Mouse (Mus musculus): ENCODE results near the gene Gm12789. TPM values are rescaled to one million over a fixed set of nuclear protein-coding genes. Genes with fewer than 3 reads are reported as not detected.
"Not testable (repeated sequence)": the region's sequence is repeated elsewhere in the genome, so short reads cannot be mapped to it uniquely, and the experiment has no call there.

Gene Gm12789
- total RNA-seq (2021) = not detected

DNA sequence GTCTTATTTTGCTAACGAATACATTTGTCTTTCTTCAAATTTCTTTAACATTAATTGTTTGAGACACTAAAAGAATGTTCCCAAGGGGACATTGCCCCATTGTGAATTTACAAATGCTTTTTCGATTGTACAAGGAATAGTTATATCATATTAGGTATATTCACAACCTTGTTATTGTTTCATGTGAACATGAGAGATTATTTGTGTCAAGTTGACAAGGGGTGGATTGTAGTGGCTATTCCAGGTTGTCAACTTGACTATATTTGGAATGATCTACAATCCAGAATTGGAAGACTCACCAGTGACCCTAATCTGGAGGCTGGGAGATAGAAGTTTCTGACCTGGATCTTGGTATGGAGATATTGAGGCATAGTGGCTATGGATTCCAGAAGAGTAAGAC lies at the start of gene Gm12789:
Gm12789 (plus strand) TSS at position 301 of the 400 bp plus-strand sequence.
- DNase-seq (ENCODE audit: low spot score); intact Hi-C loops (cut with DNase I): not testable (repeated sequence)

GRCm38 (mm10) chr4:101940107-101940506 lies 46.3 kb upstream of the Gm12789 start, which contains the start of gene Gm12794:
Gene Gm12794 (plus strand): TSS chr4:101940407.
- DNase-seq (ENCODE audit: low spot score); intact Hi-C loops (cut with DNase I): not testable (repeated sequence)

GRCm38 (mm10) chr4:101980949-101981348 lies 5.5 kb upstream of the Gm12789 start, which contains the start of gene Gm12790:
Gene Gm12790 (minus strand): TSS chr4:101981049.
- DNase-seq (ENCODE audit: low spot score); intact Hi-C loops (cut with DNase I): not testable (repeated sequence)

- no peak for DNase-seq (ENCODE audit: low spot score)
- intact Hi-C loops (cut with DNase I) = no loop called here
These were observed 748 bp upstream of the Gm12789 start for GRCm38 (mm10) chr4:101985678-101986077.

GRCm38 (mm10) chr4:101997426-101997825 lies 11.0 kb downstream of the Gm12789 start:
- no peak for DNase-seq (ENCODE audit: low spot score)
- intact Hi-C loops (cut with DNase I) = loop anchor here (10.0 kb wide), 1 partner anchor 1003 kb away; no protein-coding TSS in a partner anchor

DNA sequence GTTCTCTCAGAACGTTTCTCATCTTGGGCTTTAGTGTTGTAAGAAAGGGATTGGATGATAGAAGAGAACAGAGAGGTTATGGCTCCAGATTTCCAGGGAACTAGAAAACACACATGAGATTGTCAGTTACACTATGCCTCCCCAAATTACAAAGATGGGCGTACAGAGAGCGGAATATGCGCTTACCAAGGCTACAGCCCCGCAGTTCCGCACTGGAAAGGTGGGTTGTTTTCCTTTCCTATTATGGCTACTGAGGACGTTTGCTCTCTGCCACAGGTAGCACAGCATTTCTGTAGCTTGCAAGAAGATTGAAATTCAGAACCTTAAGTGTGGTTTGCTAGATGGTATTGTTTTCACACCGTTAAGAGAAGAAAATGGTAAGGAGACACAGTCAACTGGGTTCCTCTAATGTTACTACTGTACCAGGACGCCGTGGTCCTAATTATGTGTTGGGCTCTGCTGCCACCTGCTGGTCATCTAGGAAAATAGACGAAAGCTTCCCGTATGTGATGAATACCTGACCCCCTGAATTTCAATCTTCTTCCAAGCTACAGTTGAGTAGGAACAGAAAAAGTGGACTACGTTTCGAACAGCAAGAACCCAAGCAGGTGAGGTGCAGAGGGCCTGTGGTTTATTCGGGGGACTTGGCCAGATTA lies 12.0 kb downstream of the Gm12789 start:
- DNase-seq (ENCODE audit: low spot score) = peak; percentile 1
- intact Hi-C loops (cut with DNase I) = loop anchor here (1.0 to 10.0 kb wide), 4 partner anchors 342 to 1004 kb away; no protein-coding TSS in a partner anchor

DNA sequence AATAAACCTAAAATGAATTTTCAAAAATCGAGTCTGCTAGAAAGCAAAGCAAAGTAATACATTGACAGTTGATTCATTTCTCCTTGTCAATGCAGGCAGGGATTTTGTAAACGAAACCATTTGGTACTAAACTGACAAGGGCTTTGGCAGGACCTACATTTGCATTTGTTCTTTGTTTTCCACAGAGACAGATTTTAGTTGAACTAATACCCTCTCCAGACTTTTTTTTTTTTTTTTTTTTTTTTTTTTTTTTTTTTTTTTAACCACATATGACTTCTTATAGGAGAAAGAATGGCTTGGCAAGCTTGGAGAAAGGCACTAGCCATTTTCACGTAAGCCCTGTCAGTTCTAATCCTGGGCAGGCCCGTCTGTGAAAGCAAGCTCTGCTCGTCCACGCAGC lies 40.2 kb downstream of the Gm12789 start:
- intact Hi-C loops (cut with DNase I) = no loop called here
- DNase-seq (ENCODE audit: low spot score) = no peak

Other genes with a start within 250 kb of the Gm12789 start
- gene B020004J07Rik, start 142.6 kb upstream of the Gm12789 start, total RNA-seq (2021) = not detected
- not detected for gene C130073F10Rik, start 92.8 kb upstream of the Gm12789 start, total RNA-seq (2021)
- not detected for gene Gm12800, start 77.5 kb upstream of the Gm12789 start, total RNA-seq (2021)
- not detected for gene Gm12794, start 46.2 kb upstream of the Gm12789 start, total RNA-seq (2021)
- gene Gm12790, start 5.6 kb upstream of the Gm12789 start, total RNA-seq (2021) = not detected
- 10 to 100 TPM; 24.3 to 34.2 TPM for gene Pde4b, start 100.9 kb downstream of the Gm12789 start, total RNA-seq (2021)